Mouse (Mus musculus) forelimb bud, embryonic 11.5 days (tissue): Measurements from ENCODE around the gene Slc25a27.
A peak's percentile ranks its signal among the peaks of the same experiment; 100 is the strongest.

ENCODE experiments used
- DNase-seq: peaks from one replicate; pipeline ENCODE4 v3.0.0-alpha.2; 2012; ENCODE audit warnings: low read depth, low spot score

Slc25a27 gene

DNA sequence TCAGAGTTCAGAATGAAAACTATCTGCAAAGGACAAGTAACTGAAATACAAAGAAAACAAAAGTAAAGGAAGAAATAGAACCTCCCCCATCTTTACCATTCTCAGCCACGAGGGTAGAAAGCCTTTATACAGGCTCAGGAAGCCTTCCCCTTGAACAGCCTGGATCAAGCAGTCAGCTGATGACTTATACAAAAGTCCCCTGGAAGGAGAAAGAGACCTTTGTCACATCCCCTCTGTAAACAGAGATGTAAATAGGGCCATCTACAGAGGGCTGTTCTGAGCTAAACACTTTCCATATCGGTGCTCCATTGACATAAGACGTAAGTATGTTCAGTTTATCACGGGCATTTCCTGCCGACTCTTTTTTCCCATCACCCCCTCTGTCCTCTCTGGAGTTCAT, 20.1 kb downstream of the Slc25a27 start:
- no peak for DNase-seq

DNA sequence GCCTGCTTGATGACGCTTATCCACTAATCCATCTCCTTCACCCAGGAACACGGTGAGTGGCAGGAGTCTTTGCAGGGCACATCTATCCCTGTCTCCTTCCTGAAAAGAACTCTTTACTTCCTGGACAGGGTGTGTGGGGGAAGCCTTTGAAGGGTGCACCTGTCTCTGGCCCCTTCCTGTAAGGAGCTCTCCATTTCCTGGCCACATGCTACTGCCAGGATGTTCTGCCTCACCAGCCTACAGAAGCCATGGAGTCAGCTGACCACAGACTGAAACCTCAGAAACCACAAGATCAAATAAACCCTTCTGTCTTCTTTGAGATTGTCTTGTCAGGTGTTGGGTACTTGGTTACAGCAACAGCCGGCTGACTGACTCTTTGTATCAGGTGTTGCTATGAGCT, 21.9 kb downstream of the Slc25a27 start:
- DNase-seq = no peak

DNA sequence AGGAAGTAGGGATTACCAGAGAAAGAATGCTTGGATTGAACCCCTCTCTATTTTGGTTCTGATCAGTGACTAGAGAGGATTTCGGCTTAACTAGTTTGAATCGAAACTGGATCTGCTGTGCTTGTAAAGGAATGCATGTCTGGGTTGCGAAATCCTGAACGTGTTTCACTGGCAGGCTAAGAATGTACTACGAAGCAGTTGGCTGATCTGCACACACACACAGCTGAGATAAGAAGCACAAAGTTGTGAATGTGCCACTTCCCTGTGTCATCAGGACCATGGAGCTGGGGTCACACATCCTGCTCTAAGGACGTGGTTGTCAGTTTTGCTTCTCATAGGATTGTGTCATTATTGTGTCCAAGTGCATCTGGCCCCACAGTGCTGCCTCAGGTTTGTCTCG, 22.6 kb downstream of the Slc25a27 start:
- no peak for DNase-seq

DNA sequence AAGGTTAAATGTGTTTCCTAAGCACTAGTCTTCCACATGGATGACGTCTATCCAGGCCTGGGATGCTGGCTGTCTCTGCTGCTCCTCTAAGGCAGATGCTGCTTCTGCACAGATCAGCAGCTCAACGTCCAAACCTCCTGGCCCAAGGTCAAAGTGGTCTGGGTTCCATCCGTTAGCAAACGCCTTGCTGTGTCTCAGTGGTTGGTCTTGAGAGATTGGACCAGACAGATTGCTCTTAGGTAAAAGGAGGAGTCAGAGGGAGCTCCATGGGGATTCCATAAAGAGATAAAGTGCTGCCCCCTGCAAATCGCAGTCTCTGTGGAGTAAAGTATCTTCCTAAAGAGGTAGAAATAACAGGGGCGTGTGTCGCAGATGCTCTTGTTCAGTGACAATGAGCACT, 23.8 kb downstream of the Slc25a27 start:
- DNase-seq = no peak

DNA sequence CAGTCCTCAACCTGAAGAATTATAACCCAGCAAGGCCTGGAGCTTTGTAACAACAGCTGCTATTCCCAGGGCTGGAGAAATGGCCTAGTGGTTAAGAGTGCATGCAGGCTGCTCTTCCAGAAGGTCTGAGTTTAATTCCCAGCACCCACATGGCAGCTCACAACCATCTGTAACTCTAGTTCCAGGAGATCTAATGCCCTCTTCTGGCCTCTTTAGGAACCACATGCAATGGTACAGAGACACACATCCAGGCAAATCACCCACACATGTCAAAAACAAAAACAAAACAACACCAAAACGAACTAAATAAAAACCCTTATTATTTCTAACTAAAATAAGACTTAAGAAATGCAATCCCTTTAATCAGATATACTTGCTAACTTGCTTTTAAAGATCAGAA, 26.2 kb downstream of the Slc25a27 start:
- DNase-seq = no peak

DNA sequence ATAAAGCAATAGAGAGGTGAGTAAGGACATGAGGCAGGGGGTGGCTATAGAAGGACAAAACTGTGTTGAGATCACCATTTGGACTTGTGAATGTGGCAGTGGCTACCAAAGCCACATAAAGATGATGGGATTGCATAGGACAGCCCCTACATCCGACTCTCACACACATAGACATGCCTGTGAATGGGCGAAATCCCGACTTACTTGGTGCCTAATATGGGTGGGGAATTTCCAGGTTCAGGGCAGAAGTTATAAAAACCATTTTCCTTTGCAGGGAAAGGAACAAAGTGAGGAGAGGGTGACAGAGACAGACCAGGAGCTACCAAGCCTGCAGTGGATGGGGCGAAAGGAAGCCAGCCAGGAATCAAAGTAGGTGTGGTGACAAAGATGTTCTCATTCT, 29.9 kb downstream of the Slc25a27 start:
- DNase-seq = no peak

DNA sequence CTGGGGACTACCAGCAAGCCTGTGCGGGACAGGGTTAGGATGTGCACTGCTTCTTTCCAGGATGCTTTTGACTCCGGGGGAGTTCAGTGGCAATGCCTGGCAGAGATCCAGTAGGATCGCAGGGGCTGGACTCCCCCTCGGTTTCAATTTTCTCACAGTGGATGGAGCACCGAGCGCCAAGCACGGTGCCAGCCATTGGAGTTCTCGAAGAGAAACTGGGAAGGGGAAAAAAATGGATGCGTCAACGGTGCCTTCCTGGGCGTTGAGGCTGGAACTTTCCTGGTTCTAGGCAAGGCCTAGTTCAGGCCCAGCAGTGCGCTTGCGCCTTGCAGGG, 36.6 kb downstream of the Slc25a27 start:
- DNase-seq = no peak

DNA sequence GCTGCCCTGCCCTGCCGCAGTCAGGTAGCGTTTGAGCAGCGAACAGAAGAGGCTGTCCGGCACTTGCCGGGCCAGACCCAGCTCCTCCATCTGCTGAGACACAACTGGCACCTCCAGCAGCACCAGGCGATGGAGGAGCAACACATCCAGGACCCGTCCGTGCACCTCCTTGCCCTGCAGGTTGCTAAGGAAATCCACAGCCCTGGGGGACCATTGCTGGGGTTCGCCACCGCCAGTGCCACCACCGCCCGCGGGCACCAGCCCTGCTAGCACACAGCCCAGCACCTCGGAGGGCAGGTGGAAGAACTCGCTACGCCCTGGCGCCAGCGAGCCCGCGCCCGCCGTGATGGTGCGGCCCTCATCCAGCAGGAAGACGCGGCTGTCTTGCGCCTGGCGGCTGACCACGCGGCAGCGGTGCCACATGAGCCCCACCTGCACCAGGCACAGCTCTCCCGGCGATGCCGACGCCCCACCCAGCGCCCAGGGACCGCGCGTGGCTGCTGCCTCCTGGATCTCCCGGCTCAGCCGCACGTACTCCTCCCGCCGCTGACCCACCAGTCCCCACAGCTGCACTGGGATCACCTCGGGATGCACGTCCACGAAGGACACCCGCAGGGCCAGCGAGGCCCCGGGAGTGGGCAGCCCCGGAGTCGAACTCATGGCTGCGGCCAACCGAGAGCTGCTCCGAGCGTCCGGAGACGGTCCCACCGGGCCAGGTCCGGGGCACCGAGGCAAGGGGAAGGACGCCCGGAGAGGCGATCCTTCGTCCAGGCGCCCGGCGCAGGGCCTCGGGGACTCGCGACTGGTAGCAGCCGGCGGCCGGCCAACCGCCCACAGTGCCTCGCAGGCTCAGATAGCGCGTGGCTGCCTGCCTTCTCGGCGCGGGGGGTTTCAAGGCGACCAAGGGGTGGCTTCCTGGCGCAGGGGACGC, 37.3 kb downstream of the Slc25a27 start, which contains the start of gene Tdrd6:
Tdrd6 (minus strand) TSS at position 804 of the 931 bp plus-strand sequence.
- no peak for DNase-seq

DNA sequence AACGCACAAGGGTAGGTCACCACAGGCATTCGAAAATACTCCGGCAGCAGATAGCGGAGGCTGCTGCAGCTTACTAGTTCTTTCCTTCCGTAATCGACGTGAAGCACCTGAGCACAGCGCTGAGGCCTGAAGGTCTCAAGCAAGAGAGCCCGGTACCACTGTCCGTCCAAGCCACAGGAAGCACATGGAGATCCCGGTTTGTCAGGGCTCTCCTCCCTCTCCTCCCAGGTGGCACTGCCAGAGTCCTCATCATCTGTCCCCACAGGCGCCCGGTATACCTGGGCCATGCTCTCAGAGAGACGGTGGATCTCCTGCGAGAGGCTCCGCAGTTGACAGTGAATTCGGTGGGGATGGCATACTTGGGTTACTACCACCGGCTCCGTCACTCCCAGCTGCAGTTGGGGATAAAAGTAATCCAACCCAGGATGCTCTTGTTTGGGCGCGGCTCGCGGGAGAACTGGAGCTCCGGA, 38.0 kb downstream of the Slc25a27 start:
- no peak for DNase-seq

DNA sequence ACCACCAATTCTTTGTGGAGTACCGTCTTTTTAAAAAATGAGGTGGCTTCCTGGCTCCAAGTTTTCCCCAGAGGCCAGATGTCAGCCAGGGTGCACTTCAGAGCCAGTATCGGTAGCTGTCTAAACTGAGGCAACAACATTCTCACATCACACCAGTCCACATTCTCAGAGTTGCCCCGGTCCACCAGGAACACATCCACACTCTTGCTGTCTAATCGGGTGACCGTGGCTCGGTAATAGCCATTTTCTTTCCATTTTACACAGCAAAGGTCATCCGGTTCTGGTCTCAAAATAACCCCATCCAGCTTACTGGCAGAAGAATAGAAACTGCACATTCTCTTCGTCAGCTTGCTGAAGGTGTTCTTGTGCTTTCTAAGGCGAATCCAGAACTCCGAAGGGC, 38.8 kb downstream of the Slc25a27 start:
- DNase-seq = no peak

DNA sequence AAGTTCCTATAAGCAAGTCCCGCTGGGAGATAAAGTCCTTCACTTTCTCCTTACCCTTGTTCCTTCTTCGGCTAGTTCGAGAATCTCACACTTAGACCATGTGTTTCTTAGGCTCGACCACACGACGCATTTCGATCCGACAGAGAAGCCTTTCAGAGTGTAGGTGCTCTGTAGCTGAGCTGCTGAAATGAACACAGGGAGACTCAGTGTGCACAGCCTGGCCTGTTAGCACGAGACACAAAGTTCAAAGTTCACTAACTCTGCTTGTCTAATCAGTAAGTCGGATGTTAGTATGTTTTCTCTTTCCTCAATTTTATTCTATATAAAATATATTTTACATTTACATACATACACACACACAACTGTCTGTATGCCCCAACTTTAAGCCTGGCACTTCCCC, 44.9 kb downstream of the Slc25a27 start:
- no peak for DNase-seq

DNA sequence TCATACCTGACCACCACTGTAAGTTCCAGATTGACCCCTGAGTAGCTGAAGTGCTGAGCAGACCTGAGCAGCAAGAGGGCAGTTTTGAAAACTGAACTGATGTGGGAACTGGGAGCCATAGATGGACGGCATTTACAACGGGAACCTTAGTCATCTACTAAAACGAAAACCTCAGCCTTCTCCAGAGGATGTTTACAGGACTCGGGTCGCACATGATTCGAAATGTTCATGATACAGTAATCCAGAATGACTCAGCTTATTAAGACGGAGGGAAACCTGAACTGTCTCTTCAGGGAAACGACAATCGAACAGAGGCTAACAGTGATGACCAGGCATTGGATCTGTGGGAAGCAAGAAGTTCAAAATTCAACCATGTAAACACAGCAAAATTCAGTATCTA, 47.9 kb downstream of the Slc25a27 start:
- no peak for DNase-seq

DNA sequence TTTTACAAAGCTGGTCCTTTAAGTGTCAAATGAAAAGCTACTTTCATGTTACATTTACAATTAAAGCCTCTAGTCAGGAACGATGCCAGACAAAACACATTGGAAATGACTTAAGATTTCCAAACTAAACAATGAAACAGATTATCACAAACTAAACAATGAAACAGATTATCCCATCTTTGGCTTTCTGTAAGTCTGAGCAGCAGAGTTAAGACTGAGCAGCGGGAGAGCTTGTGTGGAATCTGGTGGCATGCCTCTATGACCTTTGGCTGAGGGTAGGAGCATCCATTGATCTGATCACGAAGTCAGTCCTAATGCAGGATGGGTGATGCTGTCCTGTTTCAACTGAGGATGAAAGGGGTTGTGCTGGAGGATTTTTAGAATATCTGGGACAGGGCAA, 54.8 kb downstream of the Slc25a27 start:
- DNase-seq = no peak

DNA sequence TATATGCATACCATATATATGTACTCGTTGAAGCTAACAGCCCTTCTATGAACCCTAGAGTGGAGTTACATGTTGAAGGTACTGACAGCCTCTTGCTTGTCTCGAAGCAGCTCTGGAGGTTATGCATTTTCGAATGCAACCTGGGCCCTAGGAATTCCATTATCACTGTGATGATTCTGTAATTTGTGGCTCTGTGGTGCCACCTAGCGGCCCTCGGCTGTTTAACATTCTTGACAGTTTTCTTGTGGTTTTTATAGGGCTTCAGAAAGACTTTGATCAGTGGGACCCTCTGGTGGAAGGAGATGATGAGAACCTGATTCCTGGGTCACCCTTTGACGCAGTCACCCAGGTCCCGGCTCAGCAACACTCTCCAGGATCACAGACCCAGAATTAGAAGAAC, 55.4 kb downstream of the Slc25a27 start:
- peak; percentile 78 for DNase-seq

DNA sequence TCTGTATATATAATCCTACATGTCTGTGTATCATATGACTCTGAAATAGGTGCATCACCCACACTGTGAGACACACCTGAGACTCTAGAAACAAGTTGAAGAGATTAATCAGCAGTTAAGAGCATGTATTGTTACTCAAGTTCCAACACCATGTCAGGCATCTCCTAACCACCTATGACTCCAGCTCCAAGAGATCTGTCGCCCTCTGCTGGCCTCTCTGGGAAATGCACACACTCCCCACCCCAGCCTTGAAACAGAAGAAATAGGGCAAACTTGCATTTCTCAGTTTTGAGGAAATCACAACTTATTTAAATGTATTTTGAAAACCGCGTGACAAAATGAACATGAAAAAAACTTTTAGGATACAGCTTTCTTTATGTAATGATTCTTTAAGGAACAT, 60.3 kb downstream of the Slc25a27 start:
- DNase-seq = peak; percentile 72

DNA sequence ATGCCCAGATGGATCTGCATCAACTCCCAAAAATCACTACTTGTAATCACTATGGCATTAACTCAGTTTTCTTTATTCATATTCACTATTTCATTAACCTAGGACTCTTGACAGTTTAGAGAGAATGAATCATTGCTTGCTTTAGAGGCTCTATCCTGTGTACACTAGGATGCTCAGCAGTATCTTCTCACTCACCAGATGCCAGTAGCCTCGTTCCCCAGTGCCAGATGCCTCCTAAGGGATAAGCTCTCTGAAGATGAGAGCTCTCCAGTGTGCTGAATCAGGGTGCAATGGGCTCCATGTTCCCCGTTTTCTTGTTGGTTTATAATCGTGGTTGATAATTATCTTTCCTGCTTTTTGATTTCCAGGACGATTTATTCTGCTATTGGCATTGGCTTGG, 68.3 kb downstream of the Slc25a27 start:
- no peak for DNase-seq

DNA sequence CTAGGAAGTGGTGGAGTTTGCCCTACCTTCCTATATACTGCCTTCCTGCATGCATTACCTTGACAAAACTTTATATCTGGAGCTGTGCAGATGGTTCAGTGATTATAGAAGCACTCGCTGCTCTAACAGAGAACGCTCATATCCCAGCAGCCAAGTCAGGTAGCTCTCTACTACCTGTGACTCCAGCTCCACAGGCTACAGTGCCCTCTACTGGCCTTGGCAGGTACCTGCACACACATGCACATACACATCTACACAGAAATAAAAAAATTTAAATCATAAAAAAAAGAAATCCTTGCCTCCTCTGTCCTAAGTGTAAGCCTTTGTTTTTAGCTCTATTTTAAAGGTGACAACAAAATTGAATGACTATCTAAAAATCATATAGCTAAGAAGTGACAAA, 69.3 kb downstream of the Slc25a27 start:
- DNase-seq = no peak

DNA sequence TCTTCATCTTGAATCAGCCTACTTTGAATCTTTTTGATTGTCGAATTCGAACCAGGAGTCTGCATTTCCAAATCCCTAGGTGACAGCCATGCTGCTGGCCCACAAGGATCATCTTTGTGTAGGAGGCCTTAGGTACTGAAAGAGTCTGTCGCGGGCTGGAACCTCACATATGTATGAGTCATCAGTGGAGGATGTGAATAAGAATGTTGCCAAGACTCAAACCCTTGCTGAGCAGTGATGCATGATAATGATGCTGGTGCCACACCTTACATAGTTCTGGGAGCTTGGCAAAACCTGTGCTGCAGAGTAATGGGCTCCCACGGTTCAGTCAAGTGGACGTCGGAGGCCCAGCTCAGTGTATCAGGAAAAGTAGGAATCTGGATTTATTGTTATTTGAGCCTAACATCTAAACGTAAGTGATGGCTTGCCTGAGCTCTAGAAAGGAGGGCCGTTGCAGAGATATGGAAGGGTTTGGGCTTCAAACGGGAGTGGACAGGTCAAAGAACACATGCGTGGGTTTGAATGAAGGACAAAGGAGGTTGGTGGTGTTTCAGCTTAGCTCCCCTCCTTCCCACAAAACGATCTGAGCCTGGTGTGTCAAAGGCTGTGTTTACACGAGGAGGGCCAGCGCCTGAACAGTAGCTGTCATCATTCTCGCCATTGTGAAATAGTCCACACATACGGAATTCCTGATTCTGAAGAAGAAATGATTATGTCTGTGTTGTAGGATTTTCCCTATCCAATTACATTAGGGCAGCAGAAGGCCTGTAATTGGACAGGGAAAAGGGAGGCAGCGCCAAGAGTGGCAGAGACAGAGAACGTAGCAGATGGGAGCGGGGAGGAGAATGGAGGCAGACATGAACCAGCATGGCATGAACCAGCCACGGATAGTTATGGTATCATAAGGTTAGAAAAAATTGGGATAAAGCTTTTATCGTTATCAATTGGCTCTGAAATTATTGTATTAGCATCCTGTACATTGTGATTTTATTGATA, 74.4 kb downstream of the Slc25a27 start:
- no peak for DNase-seq
